Mouse (Mus musculus) megakaryocyte, embryonic 14.5 days (primary cell): ENCODE results near the gene Akip1.

Experiments used
- FLI1 ChIP-seq: IDR thresholded peaks from 2 replicates; pipeline ENCODE4 v1.6.1; 2012; ENCODE audit warnings: low read length, inconsistent platforms, mixed read lengths
- GATA1 ChIP-seq: IDR thresholded peaks from 3 replicates; pipeline ENCODE4 v1.6.1; 2012; ENCODE audit warnings: mixed read lengths, low read length, inconsistent platforms, borderline replicate concordance

DNA sequence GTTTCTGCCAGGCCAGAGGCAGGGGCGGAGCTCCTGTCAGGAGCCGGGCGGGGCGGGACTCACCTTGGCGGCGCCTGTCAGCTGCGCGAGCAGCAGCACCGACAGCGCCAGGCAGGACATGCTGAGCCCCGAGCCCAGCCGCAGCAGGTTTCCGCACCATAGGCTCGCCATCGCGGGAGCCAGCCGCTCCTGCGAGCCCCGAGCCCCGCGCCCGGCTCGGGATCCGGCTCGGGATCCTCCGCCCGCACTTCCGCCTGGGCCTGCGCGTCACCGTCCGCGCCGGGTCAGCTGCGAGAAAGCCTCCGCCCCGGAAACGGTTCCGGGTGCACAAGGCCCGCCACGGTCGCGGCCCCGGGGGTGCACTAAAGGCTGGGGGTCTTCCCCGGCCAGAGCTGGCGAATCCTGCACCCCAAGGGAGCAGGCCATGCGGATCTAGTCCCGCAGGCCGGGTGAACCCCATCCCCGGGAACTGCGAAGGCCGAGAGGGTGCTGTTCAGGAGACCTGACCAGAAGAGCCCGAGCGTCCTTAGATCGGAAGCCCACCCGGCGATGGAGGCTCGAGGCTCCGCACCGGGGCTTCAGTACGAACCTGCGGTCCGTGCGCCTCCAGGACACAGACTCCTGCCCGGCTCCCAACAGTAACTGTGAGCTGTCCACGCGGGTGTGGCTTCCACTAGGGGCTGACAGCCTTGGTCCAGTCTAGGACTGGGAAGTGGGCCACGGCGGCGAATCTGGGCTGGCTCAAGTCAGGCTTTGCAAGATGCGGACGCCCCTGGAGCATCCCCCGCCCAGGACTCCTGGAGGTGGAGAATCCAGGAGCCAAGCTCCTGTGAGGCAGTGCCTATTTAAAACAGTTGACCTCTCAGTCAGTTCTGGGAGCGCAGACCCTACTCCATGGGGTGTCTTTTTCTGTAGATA, 48.8 kb downstream of the Akip1 start, which contains the start of gene Tmem9b:
- TF ChIP-seq GATA1 (no peak), FLI1 (no peak)
